Mouse (Mus musculus) frontal cortex, adult (tissue): ENCODE data around the gene Mtf2.
"Not testable (repeated sequence)": the region's sequence is repeated elsewhere in the genome, so short reads cannot be mapped to it uniquely, and the experiment has no call there.

Experiments used
- ATAC-seq: cut with Nextera tagmentation; 2 replicates; pipeline ENCODE4 v1.9.2; 2017; ENCODE audit warnings: mild to moderate bottlenecking, moderate library complexity, mixed read lengths; ENCODE audit not compliant: low TSS enrichment

Gene Mtf2

GRCm38 (mm10) chr5:108082380-108082779, 16.9 kb downstream of the Mtf2 start:
- no peak for ATAC-seq

GRCm38 (mm10) chr5:108085440-108085839, 20.0 kb downstream of the Mtf2 start:
- no peak for ATAC-seq

- ATAC-seq, result not testable (repeated sequence)
Measured at GRCm38 (mm10) chr5:108092731-108093130, 27.3 kb downstream of the Mtf2 start.

GRCm38 (mm10) chr5:108097676-108098075, 32.2 kb downstream of the Mtf2 start:
- ATAC-seq, result no peak

- no peak for ATAC-seq
Measured at GRCm38 (mm10) chr5:108100196-108100595, 34.7 kb downstream of the Mtf2 start.

- no peak for ATAC-seq
Measured at GRCm38 (mm10) chr5:108104306-108104705, 38.8 kb downstream of the Mtf2 start.

GRCm38 (mm10) chr5:108109346-108109745, 43.9 kb downstream of the Mtf2 start:
- ATAC-seq, result 0 out of 2 replicates have a peak, but pooled peaks have one; percentile 34

- no peak for ATAC-seq
Measured at GRCm38 (mm10) chr5:108117693-108118092, 52.2 kb downstream of the Mtf2 start.

- no peak for ATAC-seq
Measured at GRCm38 (mm10) chr5:108120221-108120900, 54.9 kb downstream of the Mtf2 start.

GRCm38 (mm10) chr5:108131849-108132440, 66.5 kb downstream of the Mtf2 start:
- peak; percentile 28 for ATAC-seq

GRCm38 (mm10) chr5:108132441-108133243, 67.2 kb downstream of the Mtf2 start, which contains the start of the genes Tmed5 and Ccdc18:
Tmed5 (minus strand) TSS chr5:108132620.
Ccdc18 (plus strand) TSS chr5:108132875.
- ATAC-seq, result peak; percentile 100

GRCm38 (mm10) chr5:108152592-108152991, 87.1 kb downstream of the Mtf2 start:
- no peak for ATAC-seq
